Mouse (Mus musculus): Measurements from ENCODE around the gene Methig1. TPM values are rescaled to one million over a fixed set of nuclear protein-coding genes. Genes with fewer than 3 reads are reported as not detected.

Methig1 gene
- 0.10 TPM in 1 of 2 replicates, not detected in the other for polyA plus RNA-seq (2012; rRNA removed; ENCODE audit: low replicate concordance)

DNA sequence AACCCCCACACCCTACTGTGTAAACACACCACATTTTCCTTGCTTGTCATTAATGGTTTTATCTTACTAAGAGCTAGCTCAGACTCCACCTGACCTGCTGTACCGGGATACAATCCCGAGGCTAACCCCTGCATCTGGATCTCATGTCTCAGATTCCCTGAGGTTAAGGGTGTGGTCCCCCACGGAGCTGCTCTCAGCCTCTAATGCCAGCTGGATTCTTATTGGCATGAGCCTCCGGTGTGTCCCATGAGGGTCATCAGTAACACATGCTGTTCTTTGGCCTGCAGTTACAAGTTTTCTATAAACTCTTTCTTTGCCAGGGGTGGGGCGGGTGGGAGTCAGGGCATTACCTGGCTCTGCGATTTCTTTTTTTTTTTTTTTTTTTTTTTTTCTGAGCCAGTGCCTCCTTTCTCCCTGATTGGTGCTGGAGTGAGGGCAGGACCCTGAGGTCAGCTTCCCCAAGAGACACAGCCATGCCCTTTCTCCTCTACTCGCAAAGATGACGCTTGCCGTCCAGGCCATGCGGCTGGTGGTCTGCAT, at the start of gene Methig1, which contains the start of gene Mettl7a2:
Methig1 (plus strand) TSS at position 439 of the 540 bp plus-strand sequence.
Mettl7a2 (plus strand) TSS at position 490 of the 540 bp plus-strand sequence.

GRCm38 (mm10) chr15:100304019-100304991, 48.6 kb upstream of the Methig1 start, which contains the start of gene Mettl7a1:
TSS of gene Mettl7a1 (plus strand) at chr15:100304140.

GRCm38 (mm10) chr15:100334629-100335028, 18.3 kb upstream of the Methig1 start, which contains the start of gene Mettl7a3:
TSS of gene Mettl7a3 (plus strand) at chr15:100334929.

GRCm38 (mm10) chr15:100364242-100364641, 11.3 kb downstream of the Methig1 start, which contains the start of gene Higd1c:
TSS of gene Higd1c (plus strand) at chr15:100364542.

GRCm38 (mm10) chr15:100421758-100422197, 68.8 kb downstream of the Methig1 start, which contains the start of gene Gm5475:
TSS of gene Gm5475 (plus strand) at chr15:100422147.

DNA sequence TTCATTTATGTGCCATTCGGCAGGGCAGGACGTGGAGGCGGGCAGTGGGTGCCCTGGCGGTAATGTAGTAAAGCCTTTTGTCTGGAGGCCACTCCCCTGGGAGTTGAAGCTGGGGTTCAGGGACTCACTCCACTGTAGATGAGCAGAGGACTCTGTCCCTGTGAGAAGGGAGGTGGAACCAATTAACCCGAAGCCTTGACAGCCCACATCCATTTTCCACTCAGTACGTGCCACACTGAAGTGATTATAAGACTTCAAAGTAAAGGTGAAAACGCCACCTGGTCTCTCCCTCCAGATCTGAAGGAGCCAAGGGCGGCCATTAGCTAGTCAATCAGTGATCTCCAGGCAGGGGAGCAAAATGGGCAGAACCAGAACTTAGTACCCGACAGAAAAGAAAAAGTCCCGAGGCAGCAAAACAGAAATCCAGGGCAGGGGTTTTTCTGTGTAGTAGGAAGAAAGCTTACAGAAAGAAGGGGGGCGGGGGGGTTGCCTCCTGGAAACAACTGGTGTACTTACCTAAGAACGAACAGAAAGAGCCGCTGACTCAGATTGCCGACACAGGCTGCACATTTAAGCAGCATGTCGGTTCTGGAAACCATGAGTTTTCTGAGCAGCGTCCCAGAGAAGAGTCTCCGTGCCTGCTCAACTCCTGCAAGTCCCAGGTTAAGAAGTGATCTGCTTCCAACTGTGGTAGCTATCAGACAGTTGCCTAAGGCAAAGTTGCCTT, 71.6 kb downstream of the Methig1 start, which contains the start of gene Slc11a2:
Slc11a2 (minus strand) TSS at position 677 of the 727 bp plus-strand sequence.

Other genes starting within 250 kb of the Methig1 start
- 48.5 and 56.8 TPM in 2 replicates for gene Atf1, start 125.3 kb upstream of the Methig1 start, polyA plus RNA-seq (2012; rRNA removed; ENCODE audit: low replicate concordance)
- gene Tmprss12, start 72.3 kb upstream of the Methig1 start, polyA plus RNA-seq (2012; rRNA removed; ENCODE audit: low replicate concordance), result not detected in 2 replicates
- 156 and 205 TPM in 2 replicates for gene Mettl7a1, start 49.0 kb upstream of the Methig1 start, polyA plus RNA-seq (2012; rRNA removed; ENCODE audit: low replicate concordance)
- 0.48 TPM in 1 of 2 replicates, not detected in the other for gene Mettl7a3, start 18.2 kb upstream of the Methig1 start, polyA plus RNA-seq (2012; rRNA removed; ENCODE audit: low replicate concordance)
- not detected in 2 replicates for gene Mettl7a2, start 51 bp downstream of the Methig1 start, polyA plus RNA-seq (2012; rRNA removed; ENCODE audit: low replicate concordance)
- gene Higd1c, start 11.4 kb downstream of the Methig1 start, polyA plus RNA-seq (2012; rRNA removed; ENCODE audit: low replicate concordance), result not detected in 2 replicates
- not detected in 2 replicates for gene Gm5475, start 69.0 kb downstream of the Methig1 start, polyA plus RNA-seq (2012; rRNA removed; ENCODE audit: low replicate concordance)
- gene Slc11a2, start 71.9 kb downstream of the Methig1 start, polyA plus RNA-seq (2012; rRNA removed; ENCODE audit: low replicate concordance), result 38.9 and 55.0 TPM in 2 replicates
- 92.1 and 133 TPM in 2 replicates for gene Letmd1, start 115.9 kb downstream of the Methig1 start, polyA plus RNA-seq (2012; rRNA removed; ENCODE audit: low replicate concordance)
- gene Csrnp2, start 142.3 kb downstream of the Methig1 start, polyA plus RNA-seq (2012; rRNA removed; ENCODE audit: low replicate concordance), result 3.7 and 6.8 TPM in 2 replicates
- gene Tfcp2, start 198.9 kb downstream of the Methig1 start, polyA plus RNA-seq (2012; rRNA removed; ENCODE audit: low replicate concordance), result 9.0 and 18.5 TPM in 2 replicates
- gene Pou6f1, start 246.8 kb downstream of the Methig1 start, polyA plus RNA-seq (2012; rRNA removed; ENCODE audit: low replicate concordance), result 25.9 and 36.4 TPM in 2 replicates